ENCODE assay signal across 8 mouse cellular contexts in the genomic region with DNA sequence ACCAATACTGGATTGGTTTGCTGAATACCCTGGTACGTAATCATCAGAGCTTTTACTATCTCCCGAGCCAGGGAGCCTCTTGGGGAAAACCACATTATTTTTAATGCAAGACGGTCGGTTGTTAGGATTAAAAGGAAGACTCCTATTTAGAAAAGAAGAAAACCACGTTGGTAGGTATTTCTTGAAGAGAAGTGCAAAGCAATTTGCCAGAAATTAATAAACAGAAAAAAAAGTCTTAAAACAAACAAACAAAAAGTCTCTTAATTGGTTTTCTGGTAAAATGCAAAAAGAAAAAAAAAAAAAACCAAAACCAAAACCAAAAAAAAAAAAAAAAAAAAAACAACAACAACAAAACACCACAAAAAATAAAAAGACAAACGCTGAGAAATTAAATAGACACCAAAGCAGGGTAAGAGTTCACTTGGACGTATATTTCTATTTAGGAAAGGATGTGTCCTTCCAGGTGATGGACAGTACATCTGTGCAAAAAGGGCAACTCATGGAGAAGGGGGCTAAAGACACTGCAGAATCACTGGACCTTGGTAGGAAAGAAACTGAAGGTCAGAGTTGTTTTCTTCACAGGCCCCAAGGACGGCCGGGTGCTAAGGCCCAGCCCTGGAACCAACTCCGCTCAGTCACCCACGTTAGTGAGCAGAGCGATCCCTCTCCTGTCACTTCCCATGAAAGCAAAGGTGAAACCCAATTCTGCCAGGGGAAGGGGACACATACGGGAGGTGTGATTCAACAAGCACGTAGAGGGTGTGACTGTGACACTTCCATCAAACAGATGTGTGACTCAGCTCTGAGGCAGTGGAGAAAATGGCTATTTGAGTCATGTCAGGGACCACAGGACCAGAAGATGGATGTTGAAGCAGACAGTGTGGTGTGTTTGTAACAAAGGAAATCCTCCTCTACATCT. TPM values are rescaled to one million over a fixed set of nuclear protein-coding genes. Genes with fewer than 3 reads are reported as not detected.
DNase-seq lines count a peak whose midpoint lies in the region; ATAC-seq and TF ChIP-seq lines count a peak whose summit lies in the region.

No protein-coding gene starts in this region.

- H3K36me3 ChIP-seq in MEL (ENCODE audit: control insufficient read depth in 1 of 2, insufficient read depth in 2 of 2, low read length in 2 of 2) = peaks cover 0 to 19% of the 10 kb centered on the region in 2 experiments; a peak in 2 of 4 replicates
- H3K36me3 ChIP-seq in forebrain, embryonic 15.5 days = no peaks in the 10 kb centered on the region
- H3K36me3 ChIP-seq in midbrain, embryonic 16.5 days (ENCODE audit: control insufficient read depth, insufficient read depth, low read length) = no peaks in the 10 kb centered on the region

- DNase-seq in left cerebral cortex, adult 2 months (ENCODE audit: extremely low spot score in 1 of 2, low spot score in 2 of 2) = no peak
- DNase-seq in left cerebral cortex, postnatal 10 days (ENCODE audit: extremely low spot score in 1 of 2, low spot score in 2 of 2) = no peak
- peak; percentile 34 for DNase-seq in MEL (ENCODE audit: low read depth, low spot score)
- DNase-seq in urinary bladder, postnatal 10 days (ENCODE audit: low spot score) = no peak
- DNase-seq in layer of hippocampus, adult 18-20 months (ENCODE audit: low spot score in 2 of 2) = no peak
- no peak for DNase-seq in left cerebral cortex, adult 8-10 months (ENCODE audit: low spot score in 2 of 2)

- TF ChIP-seq RAD21 in MEL (IDR thresholded peaks at IDR 0.05; ENCODE audit: low read depth, low read length) = no peak

- peak overlapping the region; percentile 70 for H3K9ac ChIP-seq in MEL (ENCODE audit: control insufficient read depth, low read depth, low read length, poor library complexity, severe bottlenecking)
- 0 out of 2 replicates have a peak overlapping the region, but pooled peaks have one; percentile 9 for H3K9ac ChIP-seq in forebrain, embryonic 15.5 days (replicated peaks)
- H3K9ac ChIP-seq in midbrain, embryonic 16.5 days (ENCODE audit: low read depth, low read length) = no peak overlapping the region

- ATAC-seq in forebrain, embryonic 15.5 days (replicated peaks) = no peak
- 0 out of 2 replicates have a peak, but pooled peaks have one; percentile 8 for ATAC-seq in midbrain, embryonic 16.5 days

- H3K9me3 ChIP-seq in MEL (replicated peaks; ENCODE audit: insufficient read depth, low read length) = no peaks in the 10 kb centered on the region
- H3K9me3 ChIP-seq in forebrain, embryonic 15.5 days = no peaks in the 10 kb centered on the region
- no peaks in the 10 kb centered on the region for H3K9me3 ChIP-seq in midbrain, embryonic 16.5 days (replicated peaks; ENCODE audit: control insufficient read depth, low read length, poor library complexity, severe bottlenecking)

- no peak overlapping the region for H3K4me3 ChIP-seq in left cerebral cortex, adult 2 months
- peak overlapping the region; percentile 61 to 75 for H3K4me3 ChIP-seq in MEL (ENCODE audit: control insufficient read depth in 1 of 2, insufficient read depth in 1 of 2, low read depth in 2 of 2, low read length in 2 of 2)
- H3K4me3 ChIP-seq in forebrain, embryonic 15.5 days = no peak overlapping the region
- H3K4me3 ChIP-seq in midbrain, embryonic 16.5 days (ENCODE audit: low read depth, low read length) = no peak overlapping the region

- WGBS in forebrain, embryonic 15.5 days = 80% methylated on average over 14 of the region's 14 CpGs
- WGBS in midbrain, embryonic 16.5 days = 68% methylated on average over 14 of the region's 14 CpGs

- peak overlapping the region; percentile 41; the same call in 1 of the 2 replicates for H3K27ac ChIP-seq in left cerebral cortex, adult 2 months
- peak overlapping the region; percentile 71 for H3K27ac ChIP-seq in MEL (ENCODE audit: control insufficient read depth, low read depth, low read length)
- H3K27ac ChIP-seq in forebrain, embryonic 15.5 days (replicated peaks) = 0 out of 2 replicates have a peak overlapping the region, but pooled peaks have one; percentile 13
- peak overlapping the region; percentile 18; the same call in 1 of the 2 replicates for H3K27ac ChIP-seq in midbrain, embryonic 16.5 days (ENCODE audit: low read length)

- no peak overlapping the region for H3K4me2 ChIP-seq in forebrain, embryonic 15.5 days (replicated peaks)
- H3K4me2 ChIP-seq in midbrain, embryonic 16.5 days (ENCODE audit: low read length) = no peak overlapping the region

- intact Hi-C loops in left cerebral cortex, adult 2 months (cut with DNase I) = no loop called here
- intact Hi-C loops in left cerebral cortex, postnatal 10 days (cut with DNase I) = no loop called here

- TF ChIP-seq EP300 in MEL (IDR thresholded peaks at IDR 0.05; ENCODE audit: low read depth in 1 of 2, low read length in 2 of 2) = no peak; a peak in 1 of 4 replicates

- no peaks in the 10 kb centered on the region for H3K27me3 ChIP-seq in MEL (ENCODE audit: control insufficient read depth in 1 of 2, insufficient read depth in 2 of 2, low read length in 2 of 2)
- no peaks in the 10 kb centered on the region for H3K27me3 ChIP-seq in forebrain, embryonic 15.5 days
- no peaks in the 10 kb centered on the region for H3K27me3 ChIP-seq in midbrain, embryonic 16.5 days (ENCODE audit: control insufficient read depth, insufficient read depth, low read depth, low read length)

- H3K79me2 ChIP-seq in MEL (ENCODE audit: control insufficient read depth, insufficient read depth, low read length, poor library complexity) = peaks cover 15% of the 10 kb centered on the region

- TF ChIP-seq CTCF in left cerebral cortex, adult 2 months (IDR thresholded peaks at IDR 0.05) = no peak
- no peak; a peak in 1 of 6 replicates for TF ChIP-seq CTCF in MEL (IDR thresholded peaks at IDR 0.05 in 2 of 3, conservative IDR thresholded peaks at IDR 0.05 in 1 of 3; ENCODE audit: control insufficient read depth in 1 of 3, insufficient read depth in 1 of 3, low read depth in 2 of 3, low read length in 3 of 3, poor library complexity in 1 of 3, severe bottlenecking in 1 of 3)

- H3K4me1 ChIP-seq in MEL (ENCODE audit: control insufficient read depth in 1 of 2, insufficient read depth in 2 of 2, low read length in 2 of 2) = peaks cover 21 to 24% of the 10 kb centered on the region in 2 experiments
- H3K4me1 ChIP-seq in forebrain, embryonic 15.5 days = peaks cover 35% of the 10 kb centered on the region
- H3K4me1 ChIP-seq in midbrain, embryonic 16.5 days (ENCODE audit: control insufficient read depth, insufficient read depth, low read length) = peaks cover 10% of the 10 kb centered on the region

- TF ChIP-seq POLR2A in MEL (IDR thresholded peaks at IDR 0.05; ENCODE audit: control insufficient read depth in 1 of 2, insufficient read depth in 1 of 2, low read depth in 1 of 2, low read length in 2 of 2, poor library complexity in 1 of 2) = no peak

TF ChIP-seq in MEL, 35 proteins besides CTCF, POLR2A, EP300 and RAD21 (continues in another document):
- TF ChIP-seq POLR2AphosphoS5 (IDR thresholded peaks at IDR 0.05; ENCODE audit: borderline replicate concordance, low read depth, low read length) = no peak
- TF ChIP-seq HCFC1 (IDR thresholded peaks at IDR 0.05; ENCODE audit: low read depth, low read length) = no peak
- no peak for TF ChIP-seq UBTF (IDR thresholded peaks at IDR 0.05; ENCODE audit: borderline replicate concordance, insufficient read depth, low read depth, low read length)
- TF ChIP-seq KAT2A (conservative IDR thresholded peaks at IDR 0.05; ENCODE audit: low read depth, low read length) = no peak
- no peak for TF ChIP-seq ZMIZ1 (IDR thresholded peaks at IDR 0.05; ENCODE audit: low read depth, low read length)
- TF ChIP-seq NELFE (IDR thresholded peaks at IDR 0.05; ENCODE audit: low read depth, low read length) = peak; percentile 35; the same call in 1 of the 2 replicates
- TF ChIP-seq MEF2A (IDR thresholded peaks at IDR 0.05; ENCODE audit: extremely low read depth, insufficient replicate concordance, low read depth, low read length, poor library complexity, severe bottlenecking) = no peak
- TF ChIP-seq BHLHE40 (IDR thresholded peaks at IDR 0.05; ENCODE audit: borderline replicate concordance, low read depth, low read length) = no peak
- no peak for TF ChIP-seq SIN3A (IDR thresholded peaks at IDR 0.05; ENCODE audit: low read length)
- no peak for TF ChIP-seq MYC (IDR thresholded peaks at IDR 0.05; ENCODE audit: low read depth, low read length)
- TF ChIP-seq E2F4 (IDR thresholded peaks at IDR 0.05; ENCODE audit: borderline replicate concordance, low read depth, low read length) = no peak
- TF ChIP-seq MAX (IDR thresholded peaks at IDR 0.05; ENCODE audit: low read length) = no peak
- TF ChIP-seq CHD2 (IDR thresholded peaks at IDR 0.05; ENCODE audit: low read length) = no peak
- peak; percentile 30; the same call in 1 of the 2 replicates for TF ChIP-seq TCF12 (IDR thresholded peaks at IDR 0.05; ENCODE audit: low read depth, low read length)
- TF ChIP-seq USF2 (IDR thresholded peaks at IDR 0.05; ENCODE audit: borderline replicate concordance in 1 of 2, insufficient read depth in 1 of 2, low read depth in 1 of 2, low read length in 2 of 2) = no peak
- no peak for TF ChIP-seq ZKSCAN1 (IDR thresholded peaks at IDR 0.05; ENCODE audit: low read depth, low read length)
- TF ChIP-seq SMC3 (IDR thresholded peaks at IDR 0.05; ENCODE audit: low read depth, low read length) = no peak
- peak; percentile 34; the same call in 1 of the 2 replicates for TF ChIP-seq ETS1 (IDR thresholded peaks at IDR 0.05; ENCODE audit: low read depth, low read length)
- no peak for TF ChIP-seq MAZ (IDR thresholded peaks at IDR 0.05; ENCODE audit: low read depth, low read length)
- no peak for TF ChIP-seq MYB (IDR thresholded peaks at IDR 0.05; ENCODE audit: low read depth, low read length)
- TF ChIP-seq TBP (IDR thresholded peaks at IDR 0.05; ENCODE audit: low read depth, low read length) = no peak
- TF ChIP-seq NRF1 (IDR thresholded peaks at IDR 0.05; ENCODE audit: insufficient read depth, low read depth, low read length, poor library complexity, severe bottlenecking) = no peak
- peak; percentile 70 for TF ChIP-seq ZNF384 (IDR thresholded peaks at IDR 0.05; ENCODE audit: low read depth, low read length)
- no peak for TF ChIP-seq RCOR1 (IDR thresholded peaks at IDR 0.05; ENCODE audit: low read depth, low read length)

RNA-seq across cellular contexts. Expression of gene Zbtb38, which starts 38.9 kb away (rescaled TPM):
- total RNA-seq in left cerebral cortex, adult 2 months (2021) = 10 to 100 TPM; 64.2 to 68.6 TPM
- 10 to 100 TPM; 44.6 to 47.5 TPM for total RNA-seq in left cerebral cortex, postnatal 10 days (2021)
- total RNA-seq in MEL (2012; rRNA removed) = 10.9 TPM in 2 replicates
- 10 to 100 TPM; 12.2 to 65.0 TPM for polyA plus RNA-seq in MEL (2012; ENCODE audit: insufficient read depth in 1 of 2, insufficient read length in 2 of 2, low read depth in 1 of 2, low replicate concordance in 2 of 2, missing spikeins in 1 of 2)
- polyA plus RNA-seq in forebrain, embryonic 15.5 days (2015; fragmentation: Nextera tagmentation; extraction: Ambion mirVana) = 48.2 and 51.0 TPM in 2 replicates
- polyA plus RNA-seq in midbrain, embryonic 16.5 days (2015; fragmentation: Nextera tagmentation; extraction: Ambion mirVana) = 57.1 and 58.1 TPM in 2 replicates
- 10 to 100 TPM; 65.0 to 65.8 TPM for total RNA-seq in layer of hippocampus, adult 18-20 months (2021)
- 10 to 100 TPM; 57.7 to 67.6 (median 63.7) TPM for total RNA-seq in left cerebral cortex, adult 8-10 months (2022)

Comparison
In these comparisons a context has a peak if more than half of its experiments do, and no peak if none do; other contexts are left out.
1. H3K27ac ChIP-seq: peak in every context shown above with its lines; median percentile 71 in MEL; 41 in left cerebral cortex, adult 2 months; 18 in midbrain, embryonic 16.5 days; 13 in forebrain, embryonic 15.5 days.
2. H3K4me3 ChIP-seq: peak in MEL (2 of 2); none in left cerebral cortex, adult 2 months (single experiment), forebrain, embryonic 15.5 days (single experiment) and midbrain, embryonic 16.5 days (single experiment).